Mouse (Mus musculus): Measurements from ENCODE around the gene Pcca. TPM values are rescaled to one million over a fixed set of nuclear protein-coding genes. Genes with fewer than 3 reads are reported as not detected.

The Pcca gene
- polyA plus RNA-seq, 1 experiment, result 18.8 TPM

DNA sequence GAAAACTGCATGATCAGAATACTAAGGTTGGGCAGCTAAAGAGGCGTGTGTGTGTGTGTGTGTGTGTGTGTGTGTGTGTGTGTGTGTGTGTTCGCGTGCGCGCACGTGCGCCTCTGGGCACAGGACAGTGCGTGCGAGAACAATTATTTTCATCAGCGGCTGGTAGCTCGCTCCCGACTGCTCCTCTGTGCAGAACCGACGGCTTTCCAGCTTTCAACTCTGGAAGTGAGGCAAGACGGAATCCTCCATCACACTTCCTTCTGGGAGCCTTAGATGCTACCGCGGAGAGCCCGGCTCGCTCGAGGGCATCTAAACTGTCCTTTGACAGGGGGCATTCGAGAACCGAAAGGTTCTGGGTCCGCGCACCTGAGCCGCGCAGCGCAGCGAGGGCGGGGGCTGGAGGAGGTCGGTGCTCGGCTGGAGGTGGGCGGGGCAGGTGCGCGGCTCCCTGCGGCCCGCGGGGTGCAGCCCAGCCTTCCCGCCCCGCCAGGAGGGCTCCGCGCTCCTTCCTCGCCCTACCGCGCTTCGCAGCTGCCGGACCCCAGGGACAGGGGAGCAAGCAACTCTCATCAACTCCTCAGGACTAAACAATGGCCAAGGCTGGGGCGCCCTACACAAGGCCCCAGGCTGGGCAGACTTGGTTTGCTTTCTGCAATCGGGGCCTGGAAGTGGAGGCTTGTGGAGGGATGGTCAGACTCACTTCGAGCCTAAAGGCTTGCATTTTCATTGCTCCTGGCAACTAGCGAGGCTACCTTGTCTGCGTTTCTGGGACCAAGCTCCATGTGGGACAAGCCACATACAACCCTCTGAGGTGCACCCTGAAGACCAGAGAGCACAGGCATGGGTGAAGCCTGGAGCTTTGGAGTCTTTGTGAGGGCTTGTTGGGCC is 43.4 kb upstream of the Pcca start, which contains the start of gene Gm10837:
TSS of gene Gm10837 (plus strand) at position 146 of the 888 bp plus-strand sequence.
- Histone ChIP-seq H3K4me2 (ENCODE audit: low read depth) (peak within 1 kb of the TSS; percentile 46), H3K79me2 (ENCODE audit: control insufficient read depth, insufficient read depth) (no peaks in the 10 kb centered on the region), H3K27me3 (ENCODE audit: control insufficient read depth, insufficient read depth, insufficient read length) (peaks cover 12% of the 10 kb centered on the region), H3K4me3 (no peak within 1 kb of the TSS), H3ac (ENCODE audit: control insufficient read depth, insufficient read length) (no peak within 1 kb of the TSS), H3K36me3 (ENCODE audit: control insufficient read depth, insufficient read depth) (no peaks in the 10 kb centered on the region)
- no peak for TF ChIP-seq SRF (IDR thresholded peaks at IDR 0.05; ENCODE audit: control insufficient read depth, insufficient read length, low read depth)
- no peak for TF ChIP-seq MAX (IDR thresholded peaks at IDR 0.05; ENCODE audit: low read depth)
- TF ChIP-seq E2F4 (IDR thresholded peaks at IDR 0.05; ENCODE audit: insufficient read depth), result no peak

DNA sequence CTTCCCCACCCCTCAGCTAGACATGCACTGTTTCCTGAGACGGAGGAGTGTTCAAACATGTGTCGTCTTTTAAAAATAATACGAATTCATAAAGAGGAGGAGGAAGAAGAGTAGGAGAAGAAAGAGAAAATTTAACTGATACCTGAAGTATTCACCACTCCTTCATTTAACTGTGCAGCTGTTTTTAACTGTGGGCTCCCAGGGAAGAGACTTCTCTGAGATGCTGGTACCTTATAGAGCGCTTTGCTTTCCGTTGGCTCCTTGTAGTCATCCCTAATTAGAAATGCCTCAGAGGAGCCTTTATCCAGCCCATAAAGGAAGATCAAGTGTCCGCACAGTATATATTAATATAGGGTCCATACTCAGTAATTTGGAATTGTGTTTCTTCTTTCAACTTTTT is 42.6 kb upstream of the Pcca start:
- TF ChIP-seq POLR2AphosphoS2 (IDR thresholded peaks at IDR 0.05; ENCODE audit: insufficient read length, low read depth) (no peak), MAX (IDR thresholded peaks at IDR 0.05; ENCODE audit: low read depth) (no peak), POLR2A (IDR thresholded peaks at IDR 0.05; ENCODE audit: insufficient read length, low read depth) (no peak)
- peaks cover 16% of the 10 kb centered on the region for H3K27me3 ChIP-seq (ENCODE audit: control insufficient read depth, insufficient read depth, insufficient read length)

GRCm38 (mm10) chr14:122492015-122492414 is 42.1 kb upstream of the Pcca start:
- Histone ChIP-seq H3ac (ENCODE audit: control insufficient read depth, insufficient read length) (no peak overlapping the region), H3K27me3 (ENCODE audit: control insufficient read depth, insufficient read depth, insufficient read length) (peaks cover 16% of the 10 kb centered on the region), H3K36me3 (ENCODE audit: control insufficient read depth, insufficient read depth) (no peaks in the 10 kb centered on the region), H3K4me2 (ENCODE audit: low read depth) (no peak overlapping the region), H3K4me3 (no peak overlapping the region), H3K79me2 (ENCODE audit: control insufficient read depth, insufficient read depth) (no peaks in the 10 kb centered on the region)
- TF ChIP-seq TCF12 (IDR thresholded peaks at IDR 0.05; ENCODE audit: insufficient read depth, poor library complexity, severe bottlenecking) (no peak), MYOG (IDR thresholded peaks at IDR 0.05; ENCODE audit: control insufficient read depth in 1 of 3, insufficient read depth in 1 of 3, insufficient read length in 2 of 3, low read depth in 2 of 3) (no peak)

More for the DNA sequence above, 42.6 kb upstream of the Pcca start:
- Histone ChIP-seq H3K36me3 (ENCODE audit: control insufficient read depth, insufficient read depth) (no peaks in the 10 kb centered on the region), H3K4me2 (ENCODE audit: low read depth) (no peak overlapping the region), H3K79me2 (ENCODE audit: control insufficient read depth, insufficient read depth) (no peaks in the 10 kb centered on the region), H3ac (ENCODE audit: control insufficient read depth, insufficient read length) (no peak overlapping the region), H3K4me3 (no peak overlapping the region)

DNA sequence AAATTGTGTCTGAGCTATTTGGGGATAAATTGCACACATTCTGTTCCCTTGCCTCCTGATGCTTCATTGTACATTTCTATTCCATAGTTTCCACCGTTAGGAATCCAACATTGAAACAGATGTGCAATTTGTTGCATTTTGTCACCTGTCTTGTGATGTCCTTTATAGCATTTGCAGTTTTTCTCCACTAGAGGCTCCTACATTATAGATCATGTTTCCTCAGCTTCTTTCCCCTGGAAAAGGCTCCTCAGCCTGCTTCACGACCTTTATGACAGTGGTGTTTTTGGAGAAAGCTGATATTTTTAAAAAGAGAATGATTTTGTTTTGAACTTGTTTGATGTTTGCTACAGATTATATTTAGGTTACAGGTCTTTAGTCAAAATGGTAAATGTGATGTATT is 25.1 kb upstream of the Pcca start:
- Histone ChIP-seq H3K79me2 (ENCODE audit: control insufficient read depth, insufficient read depth) (no peaks in the 10 kb centered on the region), H3ac (ENCODE audit: control insufficient read depth, insufficient read length) (no peak overlapping the region)
- TF ChIP-seq POLR2AphosphoS2 (IDR thresholded peaks at IDR 0.05; ENCODE audit: insufficient read length, low read depth) (no peak), TCF12 (IDR thresholded peaks at IDR 0.05; ENCODE audit: insufficient read depth, poor library complexity, severe bottlenecking) (no peak), USF1 (IDR thresholded peaks at IDR 0.05; ENCODE audit: low read depth) (no peak), MYOD1 (IDR thresholded peaks at IDR 0.05; ENCODE audit: control insufficient read depth in 1 of 3, insufficient read length in 2 of 3, low read depth in 2 of 3) (no peak), MAX (IDR thresholded peaks at IDR 0.05; ENCODE audit: low read depth) (no peak), CEBPB (IDR thresholded peaks at IDR 0.05; ENCODE audit: insufficient read depth, poor library complexity, severe bottlenecking) (no peak), SRF (IDR thresholded peaks at IDR 0.05; ENCODE audit: control insufficient read depth, insufficient read length, low read depth) (no peak), POLR2A (IDR thresholded peaks at IDR 0.05; ENCODE audit: insufficient read length, low read depth) (no peak), E2F4 (IDR thresholded peaks at IDR 0.05; ENCODE audit: insufficient read depth) (no peak), MYOG (IDR thresholded peaks at IDR 0.05; ENCODE audit: control insufficient read depth in 1 of 3, insufficient read depth in 1 of 3, insufficient read length in 2 of 3, low read depth in 2 of 3) (no peak), TCF3 (IDR thresholded peaks at IDR 0.05; ENCODE audit: insufficient read length, low read depth) (no peak), REST (IDR thresholded peaks at IDR 0.05; ENCODE audit: insufficient read depth, insufficient read length) (no peak)

GRCm38 (mm10) chr14:122511519-122511918 is 22.6 kb upstream of the Pcca start:
- Histone ChIP-seq H3K4me3 (no peak overlapping the region), H3K4me2 (ENCODE audit: low read depth) (no peak overlapping the region), H3ac (ENCODE audit: control insufficient read depth, insufficient read length) (no peak overlapping the region), H3K27me3 (ENCODE audit: control insufficient read depth, insufficient read depth, insufficient read length) (peaks cover 19% of the 10 kb centered on the region), H3K36me3 (ENCODE audit: control insufficient read depth, insufficient read depth) (no peaks in the 10 kb centered on the region), H3K79me2 (ENCODE audit: control insufficient read depth, insufficient read depth) (no peaks in the 10 kb centered on the region)
- no peak for TF ChIP-seq USF1 (IDR thresholded peaks at IDR 0.05; ENCODE audit: low read depth)
- no peak for TF ChIP-seq REST (IDR thresholded peaks at IDR 0.05; ENCODE audit: insufficient read depth, insufficient read length)
- TF ChIP-seq CEBPB (IDR thresholded peaks at IDR 0.05; ENCODE audit: insufficient read depth, poor library complexity, severe bottlenecking), result no peak
- TF ChIP-seq MYOD1 (IDR thresholded peaks at IDR 0.05; ENCODE audit: control insufficient read depth in 1 of 3, insufficient read length in 2 of 3, low read depth in 2 of 3), result no peak
- no peak for TF ChIP-seq POLR2AphosphoS2 (IDR thresholded peaks at IDR 0.05; ENCODE audit: insufficient read length, low read depth)
- TF ChIP-seq TCF12 (IDR thresholded peaks at IDR 0.05; ENCODE audit: insufficient read depth, poor library complexity, severe bottlenecking), result no peak
- TF ChIP-seq E2F4 (IDR thresholded peaks at IDR 0.05; ENCODE audit: insufficient read depth), result no peak
- TF ChIP-seq POLR2A (IDR thresholded peaks at IDR 0.05; ENCODE audit: insufficient read length, low read depth), result no peak
- no peak for TF ChIP-seq SRF (IDR thresholded peaks at IDR 0.05; ENCODE audit: control insufficient read depth, insufficient read length, low read depth)
- TF ChIP-seq MAX (IDR thresholded peaks at IDR 0.05; ENCODE audit: low read depth), result no peak
- no peak for TF ChIP-seq TCF3 (IDR thresholded peaks at IDR 0.05; ENCODE audit: insufficient read length, low read depth)
- TF ChIP-seq MYOG (IDR thresholded peaks at IDR 0.05; ENCODE audit: control insufficient read depth in 1 of 3, insufficient read depth in 1 of 3, insufficient read length in 2 of 3, low read depth in 2 of 3), result no peak

More for the DNA sequence above, 25.1 kb upstream of the Pcca start:
- Histone ChIP-seq H3K27me3 (ENCODE audit: control insufficient read depth, insufficient read depth, insufficient read length) (peaks cover 13% of the 10 kb centered on the region), H3K4me3 (no peak overlapping the region), H3K36me3 (ENCODE audit: control insufficient read depth, insufficient read depth) (no peaks in the 10 kb centered on the region), H3K4me2 (ENCODE audit: low read depth) (no peak overlapping the region)

Data from myocyte (in vitro differentiated cells).